Mouse (Mus musculus) 3T3-L1 (cell line): ENCODE data around the gene Hist1h4h.
"Not testable (repeated sequence)": the region's sequence is repeated elsewhere in the genome, so short reads cannot be mapped to it uniquely, and the experiment has no call there.

Source experiments
- DNase-seq: peaks from one replicate; pipeline ENCODE4 v3.0.0-alpha.2; 2015; ENCODE audit warnings: low read depth, low spot score

Hist1h4h gene

DNA sequence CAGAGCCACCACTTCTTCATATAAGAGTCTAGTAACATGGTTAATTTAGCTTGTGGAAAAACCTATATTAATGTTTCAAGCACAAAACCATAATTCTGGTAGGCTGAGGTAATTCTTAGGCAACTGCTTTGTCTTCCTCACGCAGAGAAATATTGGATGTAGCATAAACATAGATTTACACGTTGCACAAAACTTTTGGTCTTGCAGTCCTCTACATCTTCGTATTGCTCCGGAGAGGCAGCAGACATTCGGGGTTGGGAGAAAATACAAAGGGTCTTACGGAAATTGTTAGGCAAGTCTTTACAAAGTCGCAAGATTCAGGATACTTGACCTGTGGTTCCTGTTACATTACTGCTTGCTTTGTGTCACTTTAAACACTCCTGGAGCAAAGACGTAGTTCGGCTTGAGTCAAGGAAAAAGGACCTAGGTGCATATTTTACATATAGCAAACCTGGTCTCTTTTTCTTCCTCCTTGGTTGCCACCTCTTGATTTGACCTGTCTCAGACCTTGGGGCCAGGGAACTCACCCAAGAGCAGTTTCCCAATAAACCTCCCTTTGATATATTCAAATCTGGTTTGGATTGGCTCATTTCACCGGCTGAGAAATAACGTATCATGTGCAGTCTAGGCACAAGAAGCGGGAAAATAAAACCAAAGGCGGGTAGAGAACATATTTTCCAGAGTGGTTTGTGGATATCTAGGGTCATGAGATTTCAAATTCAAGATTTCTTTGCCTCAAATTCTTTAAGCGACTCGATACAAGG is 3.7 kb downstream of the Hist1h4h start:
- DNase-seq = peak; percentile 82

DNA sequence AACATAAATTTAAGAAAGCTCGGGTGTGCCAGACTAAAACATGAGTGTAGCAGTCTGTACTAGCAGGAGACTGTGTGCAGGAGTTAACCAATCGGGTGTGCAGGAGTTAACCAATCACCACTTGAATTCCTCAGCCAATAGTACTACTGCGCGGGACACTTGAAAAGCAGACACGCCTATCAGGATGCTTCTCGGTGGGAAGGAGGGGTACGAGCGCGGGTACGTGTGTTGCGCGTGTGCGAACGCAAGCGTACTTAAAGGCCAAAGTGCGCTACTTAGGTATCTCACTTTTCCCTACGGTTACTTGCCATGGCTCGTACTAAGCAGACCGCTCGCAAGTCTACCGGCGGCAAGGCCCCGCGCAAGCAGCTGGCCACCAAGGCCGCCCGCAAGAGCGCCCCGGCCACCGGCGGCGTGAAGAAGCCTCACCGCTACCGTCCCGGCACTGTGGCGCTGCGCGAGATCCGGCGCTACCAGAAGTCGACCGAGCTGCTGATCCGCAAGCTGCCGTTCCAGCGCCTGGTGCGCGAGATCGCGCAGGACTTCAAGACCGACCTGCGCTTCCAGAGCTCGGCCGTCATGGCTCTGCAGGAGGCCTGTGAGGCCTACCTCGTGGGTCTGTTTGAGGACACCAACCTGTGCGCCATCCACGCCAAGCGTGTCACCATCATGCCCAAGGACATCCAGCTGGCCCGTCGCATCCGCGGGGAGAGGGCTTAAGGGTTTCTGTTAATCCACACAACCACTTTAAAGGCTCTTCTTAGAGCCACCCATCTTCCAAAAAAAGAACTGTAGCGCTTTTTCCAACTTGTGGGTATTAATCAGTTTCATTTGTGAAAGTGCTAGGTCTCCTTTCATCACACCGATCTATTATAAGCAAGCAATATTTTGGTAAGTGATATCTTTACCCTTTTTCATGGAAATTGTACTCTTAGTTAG is 4.6 kb downstream of the Hist1h4h start, which contains the start of gene Hist1h3g:
Gene Hist1h3g, plus strand, starts transcription at position 286 of the 939 bp plus-strand sequence.
- peak; percentile 98 for DNase-seq

DNA sequence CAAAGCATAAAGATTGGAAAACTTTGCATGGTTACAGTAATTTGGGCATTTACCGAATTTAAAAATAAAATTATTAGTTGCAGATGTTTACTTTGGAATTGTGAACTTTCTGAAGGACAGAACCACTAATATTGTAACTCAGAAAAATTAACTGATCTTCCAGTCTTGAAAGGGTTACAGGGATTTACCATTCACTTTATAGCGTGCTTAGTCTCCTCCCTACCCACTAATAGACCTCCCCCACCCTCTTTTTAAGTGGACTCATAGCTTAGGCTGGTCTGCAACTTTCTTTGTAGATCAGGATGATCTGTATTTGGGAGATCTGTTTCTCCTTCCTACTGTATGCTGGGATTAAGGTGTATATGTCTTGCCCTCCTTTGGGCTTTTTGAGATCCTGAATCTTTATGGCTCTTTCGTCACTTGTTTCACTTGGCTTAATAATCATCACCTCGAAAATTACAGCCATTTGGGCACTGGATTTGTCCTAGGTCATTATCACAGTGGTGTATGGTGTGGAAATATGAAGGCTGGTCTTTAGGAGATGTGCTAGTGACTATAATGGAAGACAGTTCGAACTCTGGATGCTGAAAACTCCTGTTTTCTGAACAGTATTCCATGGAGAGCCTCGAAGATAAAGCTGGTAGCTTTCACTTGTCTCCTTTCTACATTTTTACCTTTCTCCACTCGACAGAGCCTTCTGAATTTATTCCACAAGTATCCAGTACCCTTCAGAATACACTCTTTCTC is 5.4 kb downstream of the Hist1h4h start:
- DNase-seq = peak; percentile 63

DNA sequence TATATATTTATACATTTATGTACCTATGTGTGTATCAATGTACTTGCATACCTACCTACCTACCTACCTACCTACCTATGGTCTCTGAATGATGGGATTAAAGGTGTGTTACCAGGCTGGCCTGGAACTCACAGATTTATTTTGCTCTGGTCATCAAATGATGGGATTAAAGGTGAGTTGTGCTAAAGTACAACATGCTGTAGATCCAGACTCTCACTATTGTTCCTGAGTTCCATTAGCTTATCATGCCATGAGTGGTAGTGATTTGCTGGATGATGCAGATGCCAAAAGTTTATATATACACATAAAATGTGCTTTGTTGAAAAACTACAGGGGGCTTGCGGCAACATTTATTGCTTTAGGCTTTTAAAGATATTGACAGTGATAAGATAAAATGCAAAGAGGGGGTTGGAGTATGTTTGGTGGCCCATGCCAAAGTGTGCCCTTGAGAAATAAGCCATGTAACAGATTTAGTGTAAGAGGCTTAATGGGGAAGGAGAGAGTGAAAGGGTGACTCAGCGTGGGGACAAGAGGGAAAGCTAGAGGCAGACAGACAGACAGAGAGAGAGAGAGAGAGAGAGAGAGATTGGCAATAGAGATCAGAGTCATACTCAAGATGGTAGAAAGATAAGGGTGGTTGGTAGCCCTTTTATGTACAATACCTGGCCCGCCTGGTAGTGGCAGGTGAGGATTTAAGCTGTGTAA is 6.3 kb downstream of the Hist1h4h start:
- no peak for DNase-seq

DNA sequence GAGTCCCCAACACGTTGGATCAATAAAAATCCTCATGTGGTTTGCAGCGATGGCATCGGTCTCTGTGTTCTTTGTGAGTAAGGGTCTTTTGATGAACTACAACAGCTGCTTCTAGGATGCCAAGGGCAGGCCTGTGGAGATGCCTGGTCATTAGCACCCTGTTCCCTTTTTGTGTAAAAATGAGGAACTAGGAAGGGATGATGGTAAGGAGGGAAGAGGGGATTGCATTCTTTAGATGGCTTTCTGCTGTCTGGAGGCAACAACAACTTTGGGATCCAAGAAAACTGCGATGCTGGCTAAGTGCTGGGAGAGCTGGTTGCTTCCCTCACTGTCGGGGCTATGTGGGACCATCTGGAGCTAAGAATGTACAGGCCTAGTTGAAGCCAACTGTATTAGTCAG is 7.4 kb downstream of the Hist1h4h start:
- no peak for DNase-seq

DNA sequence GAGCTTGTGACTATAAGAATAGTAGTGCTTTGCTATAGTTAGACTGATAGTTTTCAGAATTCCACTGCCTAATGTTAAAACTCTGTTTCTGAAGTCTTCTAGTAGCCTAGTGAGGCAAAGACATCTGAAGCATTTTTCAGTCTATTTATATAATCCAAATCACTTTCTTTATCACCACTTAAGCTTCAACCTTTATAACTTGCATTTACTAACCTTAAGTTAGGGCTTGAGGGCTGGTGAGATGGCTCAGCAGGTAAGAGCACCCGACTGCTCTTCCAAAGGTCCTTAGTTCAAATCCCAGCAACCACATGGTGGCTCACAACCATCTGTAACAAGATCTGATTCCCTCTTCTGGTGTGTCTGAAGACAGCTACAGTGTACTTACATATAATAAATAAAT is 9.0 kb downstream of the Hist1h4h start:
- not testable (repeated sequence) for DNase-seq

DNA sequence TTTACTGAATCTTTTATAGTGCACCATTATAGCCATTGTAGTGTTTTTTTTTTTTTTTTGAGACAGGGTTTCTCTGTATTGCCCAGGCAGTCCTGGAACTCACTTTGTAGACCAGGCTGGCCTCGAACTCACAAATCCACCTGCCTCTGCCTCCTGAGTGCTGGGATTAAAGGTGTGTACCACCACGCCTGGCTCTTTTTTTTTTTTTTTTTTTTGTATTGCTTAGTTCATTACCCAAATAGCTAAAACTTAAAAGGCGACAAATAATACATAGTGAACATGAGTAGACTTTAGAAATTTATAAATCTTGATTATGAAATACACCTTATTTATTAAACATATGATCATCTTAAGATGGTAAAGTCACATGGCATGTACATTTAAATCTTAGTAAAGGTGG is 10.6 kb downstream of the Hist1h4h start:
- no peak for DNase-seq

DNA sequence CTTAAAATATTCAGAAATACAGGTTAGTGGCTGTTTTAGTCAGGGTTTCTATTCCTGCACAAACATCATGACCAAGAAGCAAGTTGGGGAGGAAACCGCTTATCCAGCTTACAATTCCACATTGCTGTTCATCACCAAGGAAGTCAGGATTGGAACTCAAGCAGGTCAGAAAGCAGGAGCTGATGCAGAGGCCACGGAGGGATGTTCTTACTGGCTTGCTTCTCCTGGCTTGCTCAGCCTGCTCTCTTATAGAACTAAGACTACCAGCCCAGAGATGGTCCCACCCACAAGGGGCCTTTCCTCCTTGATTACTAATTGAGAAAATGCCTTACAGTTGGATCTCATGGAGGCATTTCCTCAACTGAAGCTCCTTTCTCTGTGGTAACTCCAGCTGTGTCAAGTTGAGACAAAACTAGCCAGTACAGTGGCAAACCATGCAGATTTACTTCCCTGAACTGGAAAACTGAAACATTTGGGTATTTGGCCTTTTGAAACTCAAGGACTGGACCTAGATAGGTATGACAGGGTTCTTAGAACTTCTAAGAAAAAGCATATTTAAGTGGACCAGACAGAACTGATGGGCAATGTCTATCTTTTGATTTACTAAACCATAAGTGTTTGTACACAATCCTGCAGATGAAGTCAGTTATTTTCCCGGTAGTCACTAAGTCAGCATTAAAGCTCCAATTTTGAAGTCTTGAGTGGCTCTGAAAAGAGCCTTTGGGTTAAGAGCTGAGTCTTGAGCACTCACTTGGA is 11.6 kb downstream of the Hist1h4h start:
- peak; percentile 62 for DNase-seq

DNA sequence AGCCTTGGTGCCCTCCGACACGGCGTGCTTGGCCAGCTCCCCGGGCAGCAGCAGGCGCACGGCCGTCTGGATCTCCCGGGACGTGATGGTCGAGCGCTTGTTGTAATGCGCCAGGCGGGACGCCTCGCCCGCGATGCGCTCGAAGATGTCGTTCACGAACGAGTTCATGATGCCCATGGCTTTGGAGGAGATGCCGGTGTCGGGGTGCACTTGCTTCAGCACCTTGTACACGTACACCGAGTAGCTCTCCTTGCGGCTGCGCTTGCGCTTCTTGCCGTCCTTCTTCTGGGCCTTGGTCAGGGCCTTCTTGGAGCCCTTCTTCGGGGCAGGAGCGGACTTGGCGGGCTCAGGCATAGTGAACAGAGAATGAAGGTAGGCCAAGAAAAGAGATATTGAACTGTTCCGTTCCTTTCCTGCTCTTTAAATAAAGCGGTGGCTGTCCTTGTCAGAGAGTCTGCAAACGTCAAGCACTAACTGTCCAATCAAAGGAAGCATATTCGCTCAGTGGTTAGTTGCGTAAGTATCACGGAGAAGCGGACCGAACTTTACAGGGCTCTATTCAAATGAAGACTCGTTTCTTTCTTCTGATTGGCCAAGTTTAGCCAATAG is 12.3 kb downstream of the Hist1h4h start, which contains the start of gene Hist1h2bh:
Gene Hist1h2bh, minus strand, starts transcription at position 394 of the 609 bp plus-strand sequence.
- peak; percentile 98 for DNase-seq

DNA sequence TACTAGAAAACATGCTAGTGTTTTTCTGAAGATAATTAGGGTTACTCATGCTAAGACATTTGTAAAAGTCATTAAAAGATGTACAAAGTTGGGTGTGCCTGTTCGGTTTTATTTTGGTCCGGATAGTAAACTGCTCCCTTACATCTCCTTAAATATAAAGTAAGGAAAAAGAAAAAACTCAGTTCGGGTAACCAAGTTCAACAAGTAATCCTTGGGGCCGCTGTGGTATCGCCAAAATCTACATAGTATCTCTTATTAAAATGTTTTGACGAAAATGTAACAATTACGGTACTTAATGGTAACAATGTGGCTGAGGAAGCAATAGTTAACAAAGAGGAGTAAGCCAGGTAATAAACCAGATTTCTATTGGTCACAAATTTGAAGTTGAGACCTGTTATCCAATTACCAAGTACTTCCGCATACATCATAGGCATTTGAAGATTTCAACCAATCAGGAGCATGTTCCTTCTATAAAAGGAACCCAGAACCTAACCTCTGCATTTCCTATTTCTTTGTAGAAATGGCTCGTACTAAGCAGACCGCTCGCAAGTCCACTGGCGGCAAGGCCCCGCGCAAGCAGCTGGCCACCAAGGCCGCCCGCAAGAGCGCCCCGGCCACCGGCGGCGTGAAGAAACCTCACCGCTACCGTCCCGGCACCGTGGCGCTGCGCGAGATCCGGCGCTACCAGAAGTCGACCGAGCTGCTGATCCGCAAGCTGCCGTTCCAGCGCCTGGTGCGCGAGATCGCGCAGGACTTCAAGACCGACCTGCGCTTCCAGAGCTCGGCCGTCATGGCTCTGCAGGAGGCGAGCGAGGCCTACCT is 13.3 kb downstream of the Hist1h4h start, which contains the start of gene Hist1h3f:
Gene Hist1h3f, plus strand, starts transcription at position 88 of the 822 bp plus-strand sequence.
- DNase-seq = peak; percentile 96

DNA sequence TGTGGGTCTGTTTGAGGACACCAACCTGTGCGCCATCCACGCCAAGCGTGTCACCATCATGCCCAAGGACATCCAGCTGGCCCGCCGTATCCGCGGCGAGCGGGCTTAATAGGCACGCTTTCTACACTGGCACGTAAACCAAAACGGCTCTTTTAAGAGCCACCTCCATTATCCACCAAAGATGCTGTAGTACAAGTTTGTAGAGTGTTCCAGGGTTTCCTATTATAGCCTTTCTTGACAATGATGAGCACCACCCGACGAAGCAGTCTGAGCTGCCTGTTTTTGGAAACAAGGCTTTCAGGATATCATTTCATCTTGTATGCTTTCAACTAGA is 13.9 kb downstream of the Hist1h4h start:
- DNase-seq = not testable (repeated sequence)

DNA sequence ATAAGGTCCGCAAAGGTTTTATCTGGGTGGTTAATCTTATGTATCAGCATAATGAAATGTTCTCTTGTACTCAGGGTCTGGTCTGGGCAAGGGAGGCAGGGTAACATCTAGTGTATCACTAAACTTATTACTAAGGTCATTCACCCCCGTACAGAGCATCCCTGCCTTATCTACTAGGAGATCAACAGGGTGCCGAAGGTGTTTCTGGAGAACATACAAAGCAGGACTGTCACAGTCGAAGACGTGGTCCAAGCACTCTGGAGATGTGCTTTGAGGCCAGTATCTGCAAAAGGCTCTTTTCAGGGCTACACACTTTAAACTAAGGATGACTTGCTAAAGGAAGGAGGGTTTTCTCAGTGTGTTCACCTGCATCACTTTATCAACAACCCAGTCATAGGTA is 15.8 kb downstream of the Hist1h4h start:
- no peak for DNase-seq

DNA sequence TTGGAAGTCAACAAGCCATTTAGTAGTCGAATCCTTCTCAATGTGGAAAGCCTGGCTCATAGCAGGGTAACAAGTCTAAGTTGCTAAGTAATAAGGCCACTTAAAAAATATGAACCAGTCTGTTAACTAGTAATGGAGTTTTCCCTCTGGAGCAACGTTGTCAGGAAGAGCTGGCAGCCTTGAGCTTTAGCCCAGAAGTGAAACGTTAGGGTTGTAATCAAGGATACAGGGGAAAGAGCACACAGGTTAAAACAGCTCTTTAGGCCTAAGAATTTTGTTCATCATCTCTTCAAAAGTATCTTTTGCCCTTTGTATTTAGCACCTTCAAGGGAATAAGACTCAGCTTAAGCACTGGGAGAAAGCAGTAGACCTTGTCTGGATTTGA is 19.9 kb downstream of the Hist1h4h start:
- peak; percentile 69 for DNase-seq

DNA sequence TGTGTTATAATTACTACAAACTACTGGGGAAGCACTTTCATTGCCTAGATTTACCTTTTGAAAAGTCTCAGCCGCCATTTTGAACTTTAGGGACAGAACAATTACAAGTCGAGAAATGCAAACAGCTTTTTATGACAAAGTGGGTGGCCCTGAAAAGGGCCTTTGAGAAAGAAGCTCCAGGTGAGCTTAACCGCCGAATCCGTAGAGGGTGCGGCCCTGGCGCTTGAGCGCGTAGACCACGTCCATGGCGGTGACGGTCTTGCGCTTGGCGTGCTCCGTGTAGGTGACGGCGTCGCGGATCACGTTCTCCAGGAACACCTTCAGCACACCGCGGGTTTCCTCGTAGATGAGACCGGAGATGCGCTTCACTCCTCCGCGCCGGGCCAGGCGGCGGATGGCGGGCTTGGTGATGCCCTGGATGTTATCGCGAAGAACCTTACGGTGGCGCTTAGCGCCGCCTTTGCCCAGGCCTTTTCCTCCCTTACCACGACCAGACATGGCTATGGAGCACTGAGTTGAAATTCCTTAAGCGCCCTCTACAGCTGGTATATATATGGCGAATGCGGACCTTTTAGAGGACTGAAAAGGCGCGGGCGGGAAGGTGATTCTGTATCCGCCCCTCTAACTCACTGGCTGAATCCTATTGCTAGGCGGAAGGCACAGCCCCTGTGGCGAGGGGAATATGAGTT is 20.4 kb downstream of the Hist1h4h start, which contains the start of gene Hist1h4f:
Gene Hist1h4f, minus strand, starts transcription at position 503 of the 689 bp plus-strand sequence.
- DNase-seq = peak; percentile 98

DNA sequence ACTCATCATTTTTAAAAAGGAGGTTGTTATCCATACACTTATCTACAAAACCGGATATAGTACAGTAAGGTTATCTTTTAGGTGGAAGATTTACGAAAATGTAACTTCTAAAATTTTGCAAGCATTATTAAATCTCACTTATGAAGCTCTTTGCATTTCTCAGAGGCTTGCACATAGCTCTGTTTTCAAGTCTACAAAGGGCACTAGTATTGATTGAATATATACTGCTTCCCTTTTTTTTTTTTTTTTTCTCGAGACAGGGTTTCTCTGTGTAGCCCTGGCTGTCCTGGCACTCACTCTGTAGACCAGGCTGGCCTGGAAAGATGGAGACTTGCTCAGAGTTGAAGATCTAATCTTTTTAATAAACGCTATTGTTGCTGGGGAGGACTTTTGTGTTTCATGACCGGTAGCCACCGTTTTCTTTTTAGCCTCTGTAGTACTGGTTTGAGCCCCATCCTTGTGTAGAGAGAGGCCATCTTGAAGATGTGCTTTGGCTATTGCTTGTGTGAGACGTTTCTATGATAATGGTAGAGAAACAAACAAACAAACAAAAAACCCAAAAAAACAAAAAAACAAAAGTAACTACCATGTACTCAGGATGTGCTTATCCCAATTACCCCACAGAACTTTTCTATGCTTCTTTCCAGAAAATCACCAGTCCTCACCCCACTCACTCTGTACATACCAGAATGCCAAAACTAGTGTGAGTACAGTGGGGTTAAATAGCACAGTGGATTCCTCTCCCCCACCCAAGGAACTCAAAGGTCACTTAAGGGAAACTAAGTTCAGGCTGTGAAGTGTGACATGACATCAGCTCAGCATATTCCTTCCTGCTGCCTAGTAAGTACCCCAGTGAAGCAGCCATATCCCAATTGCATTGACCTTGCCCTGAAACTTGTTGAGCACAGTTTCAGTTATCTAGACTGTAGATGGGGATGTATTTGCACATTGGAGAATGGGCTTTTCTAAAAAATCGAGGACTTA is 21.4 kb downstream of the Hist1h4h start:
- DNase-seq = no peak

DNA sequence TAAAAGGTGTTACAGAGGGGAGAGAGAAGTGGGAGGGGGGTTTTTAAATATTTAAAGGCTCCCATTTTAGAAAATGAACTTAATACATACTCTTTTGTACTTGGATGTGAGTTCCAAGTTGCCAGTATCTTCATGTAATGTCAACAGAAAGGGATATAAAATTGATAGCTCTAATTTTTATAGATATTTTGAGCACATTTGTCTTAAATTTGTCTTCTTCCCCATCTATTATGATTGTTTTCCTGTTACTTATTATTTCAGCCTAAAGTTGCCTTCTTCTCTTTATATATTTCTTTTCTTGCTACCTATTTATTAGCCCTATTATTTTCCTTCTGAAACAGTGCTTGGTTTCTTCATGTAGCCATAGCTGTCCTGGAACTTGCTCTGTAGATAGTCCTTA is 22.1 kb downstream of the Hist1h4h start, which contains the start of gene Hist1h1d:
Gene Hist1h1d, plus strand, starts transcription at position 301 of the 400 bp plus-strand sequence.
- no peak for DNase-seq

DNA sequence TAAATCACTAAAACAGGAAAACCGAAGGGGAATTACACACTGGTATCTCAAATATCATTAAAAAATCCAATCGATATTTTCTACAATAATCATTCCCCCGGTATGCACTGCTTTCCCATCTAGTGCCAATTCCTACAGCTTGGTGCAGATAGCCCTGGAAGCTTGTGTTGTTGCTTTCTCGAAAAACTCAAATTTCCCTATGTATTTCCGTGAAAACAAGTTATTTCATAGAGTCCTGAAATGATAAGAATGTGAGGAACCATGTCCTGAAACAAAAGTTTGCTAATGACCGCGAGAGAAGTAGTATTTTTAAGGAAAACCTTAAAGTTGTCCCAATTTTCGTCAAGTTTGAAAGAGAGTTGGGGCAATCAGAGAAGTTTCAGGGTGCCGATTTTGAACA is 23.5 kb downstream of the Hist1h4h start:
- peak; percentile 46 for DNase-seq
